Mouse (Mus musculus) olfactory bulb, adult 2 months (tissue): ENCODE results near the gene Ubr4.

ENCODE experiments used
- CTCF ChIP-seq: fragments of 200-500 bp; IDR thresholded peaks from 2 replicates; pipeline ENCODE4 v1.5.1; 2012; ENCODE audit warnings: low read depth, mild to moderate bottlenecking, low read length, moderate library complexity; ENCODE audit not compliant: insufficient read depth
- POLR2A ChIP-seq: fragments of 200-500 bp; IDR thresholded peaks from 2 replicates; pipeline ENCODE4 v1.6.1; 2012; ENCODE audit warnings: mild to moderate bottlenecking, low read depth, low read length, moderate library complexity; ENCODE audit not compliant: insufficient read depth

DNA sequence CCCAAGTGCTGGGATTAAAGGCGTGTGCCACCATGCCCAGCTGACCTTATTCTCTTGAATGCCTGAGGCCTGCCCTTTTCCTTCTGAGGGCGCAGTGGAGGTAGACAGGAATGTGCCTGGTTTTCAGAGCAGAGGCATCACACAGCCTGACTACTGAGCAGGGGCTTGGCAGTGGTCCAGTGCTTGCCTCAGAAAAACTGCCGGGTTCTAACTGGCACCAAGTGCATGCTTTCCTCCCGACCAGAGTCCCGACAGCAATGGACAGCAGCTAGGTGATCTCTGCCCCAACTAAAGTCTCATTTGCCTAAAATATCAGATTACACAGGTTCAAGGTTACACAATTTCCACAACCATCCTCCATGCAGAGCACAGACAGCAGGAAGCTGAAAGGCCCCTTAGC is 8.7 kb upstream of the Ubr4 start:
- TF ChIP-seq CTCF (no peak), POLR2A (no peak)
